Mouse (Mus musculus) lung, adult 2 months (tissue): ENCODE data around the gene Prx.

ENCODE experiments used
- CTCF ChIP-seq: fragments of 200-500 bp; IDR thresholded peaks from 2 replicates; pipeline ENCODE4 v1.5.1; 2011; ENCODE audit warnings: mild to moderate bottlenecking, low read length, control low read depth; ENCODE audit not compliant: insufficient read depth
- POLR2A ChIP-seq: fragments of 200-500 bp; IDR thresholded peaks from 2 replicates; pipeline ENCODE4 v1.6.1; 2011; ENCODE audit warnings: low read depth, mild to moderate bottlenecking, control low read depth, low read length, borderline replicate concordance; ENCODE audit errors: extremely low read depth

- TF ChIP-seq POLR2A = no peak
- no peak for TF ChIP-seq CTCF
Measured at GRCm38 (mm10) chr7:27536618-27537017, 37.5 kb downstream of the Prx start.
